Mouse (Mus musculus) lung, postnatal 4 days (tissue): ENCODE measurements around the gene Sntb2.
A peak's percentile ranks its signal among the peaks of the same experiment; 100 is the strongest.
"Not testable (repeated sequence)": the region's sequence is repeated elsewhere in the genome, so short reads cannot be mapped to it uniquely, and the experiment has no call there.

Experiments
- DNase-seq, 2 experiments: peaks; one replicate each; pipeline ENCODE4 v3.0.0; 2021

The Sntb2 gene

GRCm38 (mm10) chr8:106973526-106973925, 38.0 kb downstream of the Sntb2 start:
- not testable (repeated sequence) for DNase-seq

DNA sequence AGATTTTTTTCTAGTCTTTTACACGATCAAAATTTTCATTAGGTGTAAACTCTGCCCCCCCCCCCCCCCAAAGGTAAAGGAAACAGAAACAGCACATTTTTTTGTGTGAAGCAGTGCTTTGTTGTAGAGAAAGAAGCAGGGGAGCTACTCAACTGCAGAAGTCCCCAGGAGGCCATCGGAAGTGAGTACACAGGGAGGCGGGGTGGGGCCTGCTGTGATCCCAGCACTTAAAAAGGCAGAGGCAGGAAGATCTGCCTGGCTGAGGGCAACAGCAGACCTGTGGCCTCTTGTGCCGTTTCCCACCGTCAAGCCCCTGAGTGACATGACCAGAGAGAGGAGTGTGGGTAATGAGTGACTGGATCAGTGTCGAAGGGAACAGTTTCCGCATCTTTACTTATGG, 39.2 kb downstream of the Sntb2 start:
- no peak for DNase-seq

GRCm38 (mm10) chr8:106975764-106976163, 40.2 kb downstream of the Sntb2 start:
- no peak for DNase-seq

DNA sequence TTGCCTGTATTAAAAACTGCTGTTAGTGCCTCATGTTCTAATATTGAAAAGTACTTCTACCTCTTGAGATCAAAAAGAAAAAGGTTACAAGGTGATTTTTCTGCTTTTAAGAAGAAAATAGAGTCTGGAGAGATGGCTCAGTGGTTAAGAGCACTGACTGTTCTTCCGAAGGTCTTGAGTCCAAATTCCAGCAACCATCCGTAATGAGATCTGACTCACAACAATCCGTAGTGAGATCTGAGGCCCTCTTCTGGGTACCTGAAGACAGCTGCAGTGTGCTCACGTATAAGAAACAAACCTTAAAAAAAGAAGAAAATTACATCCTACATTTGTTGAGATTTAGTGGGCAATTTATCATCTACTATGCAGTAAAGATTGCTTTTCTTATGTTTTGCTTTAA, 40.9 kb downstream of the Sntb2 start:
- no peak for DNase-seq

GRCm38 (mm10) chr8:106978755-106979251, 43.3 kb downstream of the Sntb2 start:
- peak in 1 of 2 experiments; percentile 19 for DNase-seq

- DNase-seq: no peak
Measured at GRCm38 (mm10) chr8:106985404-106985821, 49.9 kb downstream of the Sntb2 start.

DNA sequence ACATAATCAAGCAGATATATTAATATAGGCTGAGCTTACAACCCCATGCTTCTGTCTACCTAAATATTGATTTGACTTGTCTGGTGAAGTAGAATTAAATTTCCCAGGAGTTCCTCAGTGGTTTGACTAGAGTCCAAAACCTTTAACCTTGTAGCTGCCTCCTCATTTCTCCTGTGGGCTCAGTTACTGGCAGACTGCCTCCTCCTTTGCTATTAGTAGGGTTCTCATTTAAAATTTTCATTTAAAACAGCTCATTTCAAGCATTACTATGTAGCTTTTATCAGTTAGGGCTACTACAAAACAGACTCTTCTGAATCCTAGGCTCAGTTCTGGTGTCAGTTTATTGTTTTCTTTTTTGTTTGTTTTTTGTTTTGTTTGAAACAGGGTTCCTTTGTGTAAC, 50.4 kb downstream of the Sntb2 start:
- no peak for DNase-seq

DNA sequence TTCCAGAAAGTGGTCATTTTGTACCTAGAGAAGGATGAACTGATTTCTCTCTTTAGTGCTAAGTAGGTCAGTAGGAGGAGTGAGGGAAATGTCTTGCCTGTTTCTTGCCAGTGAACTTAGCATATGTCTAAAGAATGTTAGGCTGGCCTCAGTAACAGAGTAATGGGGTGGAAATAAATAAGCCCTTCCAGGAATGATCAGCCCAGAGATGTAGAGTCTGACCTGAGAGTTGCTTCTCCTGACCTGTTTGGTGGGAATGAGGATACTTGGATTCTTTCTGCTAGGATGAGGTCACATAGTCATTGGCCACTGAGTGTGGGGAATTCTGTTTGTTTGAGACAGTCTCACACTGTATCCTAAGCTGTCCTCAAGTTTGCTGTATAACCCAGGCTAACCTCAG, 52.0 kb downstream of the Sntb2 start:
- DNase-seq: no peak

GRCm38 (mm10) chr8:106991393-106991792, 55.8 kb downstream of the Sntb2 start:
- no peak for DNase-seq

DNA sequence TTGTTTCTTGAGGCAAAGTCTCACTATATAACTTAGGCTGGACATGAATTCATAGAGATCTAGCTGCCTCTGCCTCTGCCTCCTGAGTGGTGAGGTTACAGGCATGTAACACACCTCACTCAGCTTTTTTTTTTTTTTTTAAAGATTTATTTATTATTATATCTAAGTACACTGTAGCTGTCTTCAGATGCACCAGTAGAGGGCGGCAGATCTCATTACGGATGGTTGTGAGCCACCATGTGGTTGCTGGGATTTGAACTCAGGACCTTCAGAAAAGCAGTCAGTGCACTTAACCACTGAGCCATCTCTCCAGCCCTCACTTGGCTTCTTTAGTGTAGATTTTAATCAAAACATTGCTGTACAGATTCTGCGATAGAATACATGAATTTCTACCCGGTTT, 60.8 kb downstream of the Sntb2 start:
- DNase-seq: not testable (repeated sequence)

GRCm38 (mm10) chr8:106997416-106997815, 61.9 kb downstream of the Sntb2 start:
- no peak for DNase-seq

DNA sequence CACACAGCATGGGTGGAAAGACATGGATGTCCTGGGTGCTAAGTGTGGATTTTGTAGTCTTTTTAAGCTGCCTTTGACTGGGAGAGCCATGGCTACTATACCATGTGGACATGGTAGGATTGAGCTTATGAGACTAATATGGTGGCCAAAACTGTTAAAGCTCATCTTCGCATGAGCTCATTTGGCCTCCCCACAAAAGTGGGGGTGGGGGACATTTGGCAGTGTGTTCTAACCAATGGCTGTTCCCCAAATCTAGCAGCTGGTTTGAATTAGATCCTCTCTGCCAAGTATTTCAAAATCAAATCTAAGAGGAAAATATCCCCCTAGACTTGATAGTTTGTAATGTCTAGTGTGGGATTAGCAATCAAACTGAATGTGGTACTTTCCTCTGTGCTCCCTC, 63.5 kb downstream of the Sntb2 start:
- DNase-seq: peak; percentile 62 to 77

- DNase-seq: peak; percentile 86 to 93
Measured at GRCm38 (mm10) chr8:107002532-107002931, 67.0 kb downstream of the Sntb2 start.

- no peak for DNase-seq
Measured at GRCm38 (mm10) chr8:107007795-107008194, 72.2 kb downstream of the Sntb2 start.

DNA sequence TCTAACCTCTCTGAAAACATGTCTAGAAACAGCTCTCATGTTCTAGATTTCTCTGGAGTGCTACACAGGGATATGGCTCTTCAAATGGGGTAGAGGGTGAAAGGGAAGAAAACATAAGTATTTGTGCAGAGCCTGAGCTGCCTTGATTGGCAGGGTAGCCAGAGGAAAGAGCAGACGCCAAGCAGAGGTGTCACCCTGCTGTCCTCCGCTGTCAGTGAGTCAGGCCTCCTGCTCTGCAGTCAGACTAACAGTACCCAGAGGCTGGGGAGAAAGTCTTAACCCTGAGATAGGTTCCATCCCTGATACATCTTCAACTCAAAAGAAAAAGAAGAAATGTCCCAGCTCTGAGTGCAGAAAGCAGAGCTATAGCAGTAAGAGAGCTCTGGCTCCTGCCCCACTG, 77.1 kb downstream of the Sntb2 start:
- no peak for DNase-seq

DNA sequence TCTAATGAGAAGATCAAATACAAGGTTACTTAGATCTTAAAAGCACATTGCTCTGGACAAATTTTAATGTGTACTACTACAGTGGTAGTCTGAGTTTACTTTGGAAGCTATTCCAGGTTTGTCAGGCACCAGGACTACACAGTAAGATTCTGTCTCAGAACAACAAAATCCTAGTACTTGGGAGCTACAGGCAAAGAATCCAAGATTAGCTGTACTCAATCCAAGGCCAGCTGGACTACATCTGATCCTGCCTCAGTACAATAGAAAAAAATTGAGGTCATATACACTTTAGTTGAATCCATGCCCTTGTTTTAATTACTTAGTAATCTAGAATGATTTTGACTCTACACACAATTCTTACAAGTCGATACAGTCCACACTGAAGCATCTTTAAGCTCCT, 79.4 kb downstream of the Sntb2 start:
- no peak for DNase-seq

GRCm38 (mm10) chr8:107023479-107023878, 87.9 kb downstream of the Sntb2 start:
- no peak for DNase-seq

DNA sequence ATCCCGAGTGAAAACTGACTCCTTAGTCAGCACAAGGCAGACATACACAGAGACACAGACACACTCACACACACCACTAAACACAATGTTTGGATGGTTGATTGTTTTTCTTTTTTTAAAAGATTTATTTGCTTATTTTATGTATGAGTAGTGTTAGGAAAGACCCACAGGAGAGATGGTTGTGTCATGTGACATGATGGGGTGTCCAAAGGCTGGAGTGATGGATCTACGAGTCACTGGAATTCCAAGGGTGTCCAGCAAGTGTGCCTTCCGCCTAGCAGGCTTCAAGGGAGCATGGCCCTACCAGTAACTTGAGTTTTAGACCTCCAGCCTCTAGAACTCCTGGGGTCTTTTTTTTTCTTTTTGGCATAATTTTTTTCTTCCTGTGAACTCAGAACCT, 93.8 kb downstream of the Sntb2 start:
- no peak for DNase-seq

DNA sequence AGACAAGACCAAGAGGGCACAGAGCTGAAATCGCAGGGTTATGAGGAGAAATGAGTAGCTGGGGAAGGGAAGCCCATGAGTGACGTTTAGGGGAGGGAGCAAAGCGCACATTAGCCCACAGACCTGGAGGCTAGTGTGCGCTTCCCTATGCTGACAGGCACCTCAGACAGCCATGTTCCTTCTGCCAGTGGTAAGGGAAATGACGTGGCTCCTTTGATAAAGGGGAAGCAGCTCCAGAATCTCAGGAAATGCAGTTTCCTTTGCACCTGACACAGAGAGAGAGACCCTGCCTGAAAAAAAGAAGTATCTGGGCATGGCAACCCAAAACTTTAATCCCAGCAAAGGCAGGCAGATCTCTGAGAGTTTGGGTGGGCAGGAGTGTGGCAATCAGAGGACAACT, 94.5 kb downstream of the Sntb2 start:
- no peak for DNase-seq

GRCm38 (mm10) chr8:107030650-107031576, 95.4 kb downstream of the Sntb2 start, which contains the start of gene Vps4a:
TSS of gene Vps4a (plus strand) at chr8:107031222.
- DNase-seq: peak; percentile 97 to 99

DNA sequence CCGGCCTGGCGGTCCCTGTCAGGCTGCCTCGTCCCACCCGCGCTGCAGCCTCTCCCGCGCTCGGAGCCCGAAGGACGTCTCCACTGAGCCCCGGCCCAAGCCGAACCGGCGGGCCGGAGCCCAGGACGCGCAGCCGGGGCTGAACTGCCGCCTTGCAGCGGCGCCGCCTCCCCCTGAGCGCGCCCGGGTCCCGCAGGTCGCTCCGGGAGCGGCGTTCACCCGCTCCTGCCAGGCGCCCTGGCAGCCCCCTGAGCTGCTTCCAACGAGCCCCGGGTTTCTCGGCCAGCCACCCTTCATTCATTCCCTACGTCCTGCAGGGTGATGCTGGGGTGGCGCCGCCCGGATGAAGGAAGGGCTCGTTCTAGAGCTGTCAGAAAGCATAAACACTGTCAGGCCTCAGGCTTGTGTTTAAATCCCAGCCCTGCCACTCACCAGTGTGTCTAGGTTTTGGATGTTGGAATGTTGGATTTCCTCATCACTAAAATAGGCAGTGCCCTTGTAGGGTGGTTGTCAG, 96.1 kb downstream of the Sntb2 start:
- no peak for DNase-seq

DNA sequence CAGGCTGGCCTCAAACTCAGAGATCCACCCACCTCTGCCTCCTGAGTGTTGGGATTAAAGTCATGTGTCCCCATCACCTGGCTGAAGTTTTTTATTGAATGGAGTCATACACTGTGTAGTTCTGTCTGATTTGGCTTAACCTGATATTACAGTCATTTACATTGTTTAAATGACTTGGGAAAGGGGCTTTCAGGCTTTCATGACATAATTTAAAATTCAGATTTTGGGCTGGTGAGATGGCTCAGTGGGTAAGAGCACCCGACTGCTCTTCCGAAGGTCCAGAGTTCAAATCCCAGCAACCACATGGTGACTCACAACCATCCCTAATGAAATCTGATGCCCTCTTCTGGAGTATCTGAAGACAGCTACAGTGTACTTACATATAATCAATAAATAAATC, 98.1 kb downstream of the Sntb2 start:
- not testable (repeated sequence) for DNase-seq

- DNase-seq: no peak
Measured at GRCm38 (mm10) chr8:107035641-107036040, 100.1 kb downstream of the Sntb2 start.

GRCm38 (mm10) chr8:107036626-107037025, 101.1 kb downstream of the Sntb2 start:
- DNase-seq: no peak
